Mouse (Mus musculus) lung, embryonic 14.5 days (tissue): Measurements from ENCODE around the gene Evi5l. TPM values are rescaled to one million over a fixed set of nuclear protein-coding genes. Genes with fewer than 3 reads are reported as not detected.
A peak's percentile ranks its signal among the peaks of the same experiment; 100 is the strongest.

ENCODE experiments used
- ATAC-seq: fragments of 200-750 bp; cut with Nextera tagmentation; 2 replicates; pipeline ENCODE4 v1.8.0; 2017; ENCODE audit warnings: mild to moderate bottlenecking, moderate TSS enrichment, moderate library complexity; ENCODE audit not compliant: insufficient read depth
- DNase-seq: peaks from one replicate; pipeline ENCODE4 v3.0.0-alpha.2; 2015
- H3K27ac ChIP-seq: fragments of 300-500 bp; sonication (generic); 2 replicates; pipeline ENCODE4 v1.5.1; 2014; ENCODE audit warnings: low read depth, mild to moderate bottlenecking, moderate library complexity
- H3K27me3 ChIP-seq: fragments of 300-500 bp; sonication (generic); 2 replicates; pipeline ENCODE4 v1.6.1; 2014; ENCODE audit warnings: low read length, control low read depth; ENCODE audit not compliant: insufficient read depth
- H3K36me3 ChIP-seq: fragments of 300-500 bp; sonication (generic); 2 replicates; pipeline ENCODE4 v1.6.1; 2014; ENCODE audit warnings: control low read depth; ENCODE audit not compliant: insufficient read depth
- H3K4me1 ChIP-seq: fragments of 300-500 bp; sonication (generic); 2 replicates; pipeline ENCODE4 v1.6.1; 2014; ENCODE audit warnings: antibody characterized with exemption, control low read depth; ENCODE audit not compliant: insufficient read depth
- H3K4me2 ChIP-seq: fragments of 300-500 bp; sonication (generic); 2 replicates; pipeline ENCODE4 v1.6.1; 2014; ENCODE audit warnings: mild to moderate bottlenecking
- H3K4me3 ChIP-seq: fragments of 300-500 bp; sonication (generic); 2 replicates; pipeline ENCODE4 v1.5.1; 2014; ENCODE audit warnings: low read depth, low read length
- H3K9ac ChIP-seq: fragments of 300-500 bp; sonication (generic); 2 replicates; pipeline ENCODE4 v1.6.1; 2014
- H3K9me3 ChIP-seq: fragments of 300-500 bp; sonication (generic); 2 replicates; pipeline ENCODE4 v1.6.1; 2016; ENCODE audit warnings: low read depth, low read length, control low read depth
- CTCF ChIP-seq: IDR thresholded peaks from 2 replicates; pipeline ENCODE4 v1.5.1; 2016; ENCODE audit warnings: antibody characterized with exemption, low read depth
- WGBS: fragments of 180-500 bp; shearing (Covaris S2); extraction: QIAGEN DNeasy Blood & Tissue Kit; methylation state at CpG from one replicate; pipeline ENCODE4 v1.1.7; 2014; 5-methylcytosine and 5-hydroxymethylcytosine counted together
- polyA plus RNA-seq: library from polyadenylated mRNA; unstranded; fragments of >200 nt; fragmentation: Nextera tagmentation; extraction: Ambion mirVana; gene quantifications from 2 replicates; pipeline ENCODE4 v1.2.1, GENCODE M21; 2014

Gene Evi5l
- polyA plus RNA-seq, 1 experiment from 2014 or later, result 26.8 TPM

DNA sequence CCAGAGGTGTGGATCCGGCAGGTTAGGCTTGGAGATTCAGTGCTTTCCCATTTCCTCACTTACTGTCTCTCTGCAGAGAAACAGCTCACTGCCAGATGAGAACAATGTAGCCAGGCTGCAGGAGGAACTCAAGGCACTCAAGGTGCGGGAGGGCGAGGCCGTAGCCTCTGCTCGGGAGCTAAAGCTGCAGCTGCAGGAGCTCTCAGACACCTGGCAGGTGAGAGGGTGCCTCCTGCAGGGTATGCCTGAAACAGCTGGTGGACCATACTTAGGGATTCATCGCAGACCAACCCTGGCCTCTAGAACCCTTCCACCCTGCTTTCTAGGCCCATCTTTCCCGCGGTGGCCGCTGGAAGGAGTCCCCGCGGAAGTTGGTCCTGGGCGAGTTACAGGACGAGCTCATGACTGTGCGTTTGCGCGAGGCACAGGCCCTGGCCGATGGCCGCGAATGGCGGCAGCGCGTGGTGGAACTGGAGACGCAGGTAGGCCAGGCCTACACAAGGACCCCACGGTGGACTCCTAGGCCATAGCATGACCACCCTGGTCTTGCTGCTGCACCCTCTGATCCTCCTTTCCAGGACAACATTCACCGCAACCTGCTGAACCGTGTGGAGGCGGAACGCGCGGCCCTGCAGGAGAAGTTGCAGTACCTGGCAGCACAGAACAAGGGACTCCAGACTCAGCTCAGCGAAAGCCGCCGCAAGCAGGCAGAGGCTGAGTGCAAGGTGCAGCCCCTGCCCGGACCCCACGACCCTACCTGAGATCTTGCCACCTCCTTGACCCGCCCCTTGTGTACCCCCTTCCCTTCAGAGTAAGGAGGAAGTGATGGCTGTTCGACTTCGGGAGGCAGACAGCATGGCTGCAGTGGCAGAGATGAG, 39.1 kb downstream of the Evi5l start:
- Histone ChIP-seq H3K4me3 (no peak overlapping the region), H3K27ac (no peak overlapping the region), H3K4me1 (no peaks in the 10 kb centered on the region), H3K36me3 (peaks cover 27% of the 10 kb centered on the region; the same call in 1 of the 2 replicates), H3K4me2 (peak overlapping the region; percentile 38), H3K9ac (no peak overlapping the region; the same call in 1 of the 2 replicates), H3K9me3 (no peaks in the 10 kb centered on the region), H3K27me3 (peaks cover 9% of the 10 kb centered on the region)
- peak; percentile 15; the same call in 1 of the 2 replicates for ATAC-seq
- peak; percentile 29 for DNase-seq
- peak; percentile 25; the same call in 1 of the 2 replicates for TF ChIP-seq CTCF
- WGBS, result 22% methylated on average over 38 of the region's 38 CpGs

GRCm38 (mm10) chr8:4206182-4207015, 40.0 kb downstream of the Evi5l start:
- peak overlapping the region; percentile 38 for H3K4me2 ChIP-seq
- no peaks in the 10 kb centered on the region for H3K4me1 ChIP-seq
- H3K27ac ChIP-seq, result no peak overlapping the region
- H3K27me3 ChIP-seq, result peaks cover 9% of the 10 kb centered on the region
- peak overlapping the region; percentile 13 for H3K9ac ChIP-seq
- peaks cover 27% of the 10 kb centered on the region; the same call in 1 of the 2 replicates for H3K36me3 ChIP-seq
- 18% methylated on average over 44 of the region's 44 CpGs for WGBS
- no peak overlapping the region for H3K4me3 ChIP-seq
- no peaks in the 10 kb centered on the region for H3K9me3 ChIP-seq
- TF ChIP-seq CTCF, result no peak
- peak; percentile 44 for ATAC-seq
- peak; percentile 23 for DNase-seq

DNA sequence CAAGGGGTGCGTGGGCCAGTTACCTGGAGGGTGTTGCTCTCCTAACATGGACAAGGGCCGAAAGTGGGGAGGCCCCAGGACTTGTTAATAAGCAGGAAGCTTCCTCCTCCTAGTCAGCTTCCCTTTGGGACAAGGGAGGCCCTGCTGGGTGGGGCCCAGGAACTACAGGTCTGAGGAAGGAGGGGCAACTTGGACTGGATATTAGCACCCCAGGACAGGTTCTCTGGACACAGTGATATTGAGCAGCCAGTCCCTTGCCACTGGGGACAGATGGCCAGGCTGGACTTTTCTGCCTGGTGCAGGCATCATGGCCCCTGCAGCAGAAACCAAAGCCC, 40.6 kb downstream of the Evi5l start:
- no peaks in the 10 kb centered on the region for H3K4me1 ChIP-seq
- peaks cover 27% of the 10 kb centered on the region; the same call in 1 of the 2 replicates for H3K36me3 ChIP-seq
- DNase-seq (no peak), ATAC-seq (no peak)
- no peak overlapping the region for H3K4me2 ChIP-seq
- no peaks in the 10 kb centered on the region for H3K9me3 ChIP-seq
- H3K9ac ChIP-seq, result no peak overlapping the region
- H3K4me3 ChIP-seq, result no peak overlapping the region
- TF ChIP-seq CTCF, result no peak
- no peak overlapping the region for H3K27ac ChIP-seq
- H3K27me3 ChIP-seq, result peaks cover 9% of the 10 kb centered on the region
- WGBS, result 63% methylated on average over 2 of the region's 2 CpGs

DNA sequence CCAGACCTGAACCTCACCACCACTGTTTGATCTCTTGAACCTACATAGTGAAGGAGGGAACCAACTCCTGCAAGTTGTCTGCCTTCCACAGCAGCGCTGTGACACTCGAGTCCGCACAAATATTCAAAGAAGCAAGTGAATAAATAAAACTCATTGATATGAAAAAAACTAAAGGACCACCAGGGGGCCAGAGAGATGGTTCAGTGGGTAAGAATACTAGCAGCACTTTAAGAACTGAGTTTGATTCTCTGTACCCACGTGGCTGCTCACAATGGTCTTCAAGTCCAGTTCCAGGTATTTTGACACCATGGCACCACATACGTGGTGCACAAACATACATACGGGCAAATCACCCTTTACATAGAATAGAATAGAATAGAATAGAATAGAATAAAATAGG, 44.7 kb downstream of the Evi5l start:
- no peak overlapping the region for H3K4me2 ChIP-seq
- H3K36me3 ChIP-seq, result peaks cover 11% of the 10 kb centered on the region; the same call in 1 of the 2 replicates
- ATAC-seq (no peak), DNase-seq (peak; percentile 25)
- 0 out of 2 replicates have a peak, but pooled peaks have one; percentile 7 for TF ChIP-seq CTCF
- H3K4me3 ChIP-seq, result no peak overlapping the region
- H3K27me3 ChIP-seq, result peaks cover 18% of the 10 kb centered on the region
- H3K9me3 ChIP-seq, result no peaks in the 10 kb centered on the region
- H3K27ac ChIP-seq, result no peak overlapping the region
- H3K9ac ChIP-seq, result no peak overlapping the region
- H3K4me1 ChIP-seq, result 0 out of 2 replicates have a peak, but pooled peaks cover 9% of the 10 kb centered on the region
- WGBS, result 72% methylated on average over 6 of the region's 6 CpGs

GRCm38 (mm10) chr8:4212809-4213209, 46.4 kb downstream of the Evi5l start:
- Histone ChIP-seq H3K4me2 (peak overlapping the region; percentile 92), H3K9ac (peak overlapping the region; percentile 54), H3K27ac (no peak overlapping the region), H3K4me1 (0 out of 2 replicates have a peak, but pooled peaks cover 9% of the 10 kb centered on the region), H3K9me3 (no peaks in the 10 kb centered on the region), H3K27me3 (peaks cover 33% of the 10 kb centered on the region), H3K36me3 (peaks cover 11% of the 10 kb centered on the region; the same call in 1 of the 2 replicates), H3K4me3 (peak overlapping the region; percentile 42)
- peak; percentile 50 for DNase-seq
- no peak for TF ChIP-seq CTCF
- peak; percentile 14 for ATAC-seq
- 2% methylated on average over 25 of the region's 25 CpGs for WGBS

DNA sequence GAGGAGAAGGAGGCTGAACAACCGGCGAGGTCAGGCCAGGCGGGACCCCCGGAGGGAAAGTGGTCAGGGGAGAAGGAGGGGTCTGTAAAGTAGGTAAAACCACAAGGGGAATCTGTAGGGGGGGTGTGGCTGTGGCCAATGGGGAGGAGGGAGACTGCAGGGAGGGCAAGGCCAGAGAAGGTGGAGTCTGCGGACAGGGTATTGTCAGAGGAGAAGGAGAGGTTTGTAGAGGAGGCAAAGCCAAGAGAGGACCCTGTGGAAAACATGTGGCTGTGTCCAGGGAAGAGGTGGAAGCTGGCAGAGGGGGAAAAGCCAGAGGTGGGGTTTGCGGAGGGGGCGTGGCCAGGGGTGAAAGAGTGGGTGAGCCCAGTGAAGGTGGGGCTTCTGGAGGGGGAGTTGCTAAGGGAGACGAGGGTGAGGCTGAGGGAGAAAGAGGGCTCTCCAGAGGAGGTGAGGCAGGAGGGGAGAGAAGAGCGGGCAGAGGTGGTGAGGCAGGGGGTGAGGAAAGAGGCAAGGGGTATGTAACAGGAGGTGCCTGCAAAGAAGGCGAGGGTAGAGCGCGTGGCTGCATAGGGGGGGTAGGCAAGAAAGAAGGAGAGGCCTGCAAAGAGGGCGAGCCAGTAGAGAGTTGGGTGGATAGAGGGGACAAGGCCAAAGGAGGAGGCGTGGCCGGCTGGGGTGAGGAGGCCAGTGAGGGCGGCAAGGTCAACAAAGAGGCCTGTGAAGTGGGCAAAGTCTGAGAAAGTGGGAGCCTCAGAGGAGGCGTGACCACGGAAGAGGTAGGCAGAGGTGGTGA, 47.0 kb downstream of the Evi5l start:
- Histone ChIP-seq H3K9me3 (no peaks in the 10 kb centered on the region), H3K36me3 (peaks cover 8% of the 10 kb centered on the region; the same call in 1 of the 2 replicates), H3K4me3 (peak overlapping the region; percentile 42), H3K4me1 (0 out of 2 replicates have a peak, but pooled peaks cover 9% of the 10 kb centered on the region), H3K27ac (peak overlapping the region; percentile 60), H3K27me3 (peaks cover 37% of the 10 kb centered on the region), H3K4me2 (peak overlapping the region; percentile 92), H3K9ac (peak overlapping the region; percentile 54)
- ATAC-seq, result peak; percentile 68
- TF ChIP-seq CTCF, result no peak
- peak; percentile 73 for DNase-seq
- WGBS, result 2% methylated on average over 17 of the region's 18 CpGs
